Mouse (Mus musculus) small intestine, adult 10 weeks (tissue): ENCODE data around the gene Uox. TPM values are rescaled to one million over a fixed set of nuclear protein-coding genes. Genes with fewer than 3 reads are reported as not detected.

ENCODE experiments used
- polyA plus RNA-seq: library from polyadenylated mRNA; stranded (reverse); fragments of 350-450 nt; fragmentation: Illumina TruSeq; extraction: RNeasy Lipid Tissue Mini Kit (QIAGEN cat#74804); gene quantifications from one replicate; pipeline ENCODE4 v1.2.3, GENCODE M21; 2014; ENCODE audit warnings: low replicate concordance

Uox gene
- polyA plus RNA-seq: 0.71 TPM

DNA sequence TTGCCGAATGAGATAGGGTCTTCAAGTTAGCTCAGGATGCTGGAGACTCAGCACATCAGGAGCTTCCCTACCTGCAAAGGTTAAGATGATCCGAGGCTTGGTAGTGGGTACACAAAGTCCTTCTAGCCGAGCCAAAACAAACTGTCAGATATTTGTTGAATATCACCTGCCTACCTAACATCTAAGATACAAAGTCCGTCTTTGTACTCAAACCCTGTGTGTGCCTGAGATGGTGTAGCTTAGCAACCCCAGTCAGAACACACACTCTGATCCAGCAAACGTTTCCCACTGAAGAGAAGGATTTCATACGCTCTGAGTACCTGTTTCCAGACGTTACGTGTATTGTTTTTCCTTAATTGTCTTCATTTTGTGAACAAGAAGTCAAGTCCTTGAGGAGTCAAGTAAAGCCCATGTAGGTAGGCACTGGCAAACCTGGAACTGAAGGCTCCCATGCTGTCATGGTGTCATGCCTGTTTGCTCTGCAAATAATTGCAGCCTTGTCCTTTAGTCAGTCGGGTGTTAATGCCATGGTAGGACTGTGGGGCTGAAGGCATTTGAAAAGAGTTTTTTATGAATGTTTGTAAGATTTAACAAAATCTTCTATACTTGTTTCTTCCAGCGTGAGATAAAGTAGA is at the start of gene Uox:
Gene Uox (plus strand): TSS at position 279 of the 635 bp plus-strand sequence.

DNA sequence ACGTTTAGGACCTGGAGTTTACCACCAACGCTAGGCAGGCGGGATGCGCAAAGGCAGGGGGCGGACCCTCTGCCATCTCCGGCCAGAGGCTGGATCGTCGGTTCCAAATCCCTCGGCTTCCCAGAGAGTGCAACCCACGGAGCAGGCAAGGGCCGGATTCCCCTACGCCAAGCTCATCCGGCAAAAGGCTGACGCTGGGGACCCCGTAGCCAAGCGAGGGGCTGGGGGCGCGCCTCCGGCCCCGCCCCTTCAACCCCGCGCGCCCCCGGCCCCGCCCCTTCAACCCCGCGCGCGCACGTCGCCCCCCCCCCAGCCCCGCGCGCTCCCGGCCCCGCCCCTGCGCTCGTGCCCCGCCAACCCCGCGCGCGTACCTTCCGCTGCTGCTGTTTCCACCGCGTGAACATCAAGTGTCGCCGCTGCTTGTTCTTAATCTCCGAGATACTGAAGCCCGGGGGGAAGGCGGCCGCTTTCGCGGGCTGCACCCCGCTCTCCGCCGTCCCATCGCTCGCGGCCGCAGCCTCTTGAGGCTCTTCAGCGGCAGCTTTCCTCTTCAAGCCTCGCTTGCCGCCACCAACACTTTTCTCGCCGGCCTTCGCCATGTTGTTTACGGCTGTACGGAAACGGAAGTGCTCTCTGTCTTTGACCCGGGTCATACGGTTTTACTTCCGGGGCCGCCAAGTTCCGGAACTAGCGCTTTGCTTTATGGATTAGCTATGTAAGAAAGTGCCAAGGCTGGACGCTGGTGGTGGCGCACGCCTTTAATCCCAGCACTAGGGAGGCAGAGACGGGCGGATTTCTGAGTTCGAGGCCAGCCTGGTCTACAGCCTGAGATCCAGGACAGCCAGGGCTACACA is 49.2 kb upstream of the Uox start, which contains the start of gene Rpf1:
Gene Rpf1 (minus strand): TSS at position 632 of the 854 bp plus-strand sequence.

DNA sequence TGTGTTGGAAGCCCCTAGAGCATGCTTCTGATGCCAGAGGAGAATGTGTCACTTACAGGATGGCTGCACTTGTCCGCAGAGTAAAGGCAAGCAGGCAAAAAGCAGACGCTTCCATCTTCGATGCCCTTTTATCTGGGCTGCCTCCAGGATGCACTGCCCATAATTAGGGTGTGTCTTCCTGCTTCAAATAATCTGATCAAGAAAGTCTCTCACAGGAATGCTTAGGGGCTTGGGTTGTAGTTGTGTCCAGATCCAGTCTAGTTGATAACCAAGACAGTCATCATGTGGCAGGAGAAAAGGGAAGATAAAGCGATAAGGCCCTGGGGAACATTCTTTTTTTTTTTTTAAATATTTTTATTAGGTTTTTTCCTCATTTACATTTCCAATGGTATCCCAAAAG is 45.3 kb downstream of the Uox start, which contains the start of gene Dnase2b:
Gene Dnase2b (minus strand): TSS at position 101 of the 400 bp plus-strand sequence.

DNA sequence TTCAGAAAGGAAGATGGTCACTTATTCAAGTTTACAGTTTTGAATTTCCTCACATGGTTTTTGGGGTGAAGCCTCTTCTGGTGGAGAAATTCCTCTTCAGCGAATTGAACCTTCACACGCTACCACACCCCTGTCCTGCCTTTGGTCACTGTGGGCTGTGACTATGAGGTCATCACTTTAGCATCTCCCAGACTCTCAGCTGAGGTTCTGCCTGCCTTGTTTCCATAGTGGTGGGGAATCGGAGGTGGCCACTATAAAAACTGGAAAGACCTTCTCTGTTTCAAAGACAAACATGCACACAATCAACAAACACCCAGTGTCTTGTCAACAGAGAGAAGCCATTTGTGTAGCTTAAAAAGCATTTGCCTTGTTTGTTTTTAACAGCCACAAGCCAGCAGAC is 81.0 kb downstream of the Uox start, which contains the start of gene 4930503B20Rik:
Gene 4930503B20Rik (minus strand): TSS at position 101 of the 400 bp plus-strand sequence.

Other genes with a start within 250 kb of the Uox start
- 76.1 TPM for gene Ssx2ip, start 165.8 kb upstream of the Uox start, polyA plus RNA-seq
- gene Ctbs, start 120.6 kb upstream of the Uox start, polyA plus RNA-seq: 10.9 TPM
- 8.4 TPM for gene Spata1, start 70.7 kb upstream of the Uox start, polyA plus RNA-seq
- gene Gng5, start 70.6 kb upstream of the Uox start, polyA plus RNA-seq: 1,391 TPM
- 133 TPM for gene Rpf1, start 49.0 kb upstream of the Uox start, polyA plus RNA-seq
- not detected for gene Dnase2b, start 45.2 kb downstream of the Uox start, polyA plus RNA-seq
- gene 4930503B20Rik, start 80.9 kb downstream of the Uox start, polyA plus RNA-seq: not detected
- not detected for gene Samd13, start 115.2 kb downstream of the Uox start, polyA plus RNA-seq
- 37.7 TPM for gene Prkacb, start 242.6 kb downstream of the Uox start, polyA plus RNA-seq